Mouse (Mus musculus): Measurements from ENCODE around the gene Sdr42e1. TPM values are rescaled to one million over a fixed set of nuclear protein-coding genes. Genes with fewer than 3 reads are reported as not detected.

The Sdr42e1 gene
- polyA plus RNA-seq, 1 experiment from 2014 or later = 4.2 TPM

DNA sequence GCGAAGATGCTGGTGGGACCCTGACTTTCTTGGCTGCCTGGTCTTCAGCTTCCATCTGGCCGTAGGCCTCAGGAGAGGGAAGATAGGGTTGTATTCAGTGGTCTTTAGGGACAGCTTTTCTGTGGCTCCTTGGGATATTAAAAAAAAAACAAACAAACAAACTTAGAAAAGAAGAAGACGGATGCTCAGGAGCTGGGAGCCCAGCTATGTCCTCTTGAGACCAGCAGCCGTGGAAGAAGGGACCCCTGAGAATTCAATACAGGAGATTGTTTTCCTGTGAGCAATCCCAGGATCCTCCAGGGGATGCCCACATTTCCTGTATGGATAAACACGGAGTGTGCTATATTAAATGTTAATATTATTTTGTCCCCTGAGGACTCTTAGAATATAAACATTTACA is 1.7 kb upstream of the Sdr42e1 start:
- Histone ChIP-seq H3K4me1 (replicated peaks; ENCODE audit: control insufficient read depth, insufficient read depth, low read length) (no peaks in the 10 kb centered on the region), H3K4me3 (ENCODE audit: low read length) (no peak overlapping the region), H3K36me3 (ENCODE audit: control insufficient read depth, insufficient read depth, low read length) (no peaks in the 10 kb centered on the region), H3K9ac (ENCODE audit: low read length) (no peak overlapping the region), H3K27me3 (ENCODE audit: control insufficient read depth, insufficient read depth, low read depth, low read length) (peaks cover 4% of the 10 kb centered on the region; the same call in 1 of the 2 replicates), H3K27ac (ENCODE audit: low read length) (no peak overlapping the region), H3K4me2 (ENCODE audit: low read depth, low read length) (no peak overlapping the region), H3K9me3 (ENCODE audit: control insufficient read depth, low read length) (no peaks in the 10 kb centered on the region)
- WGBS = 72% methylated on average over 5 of the region's 5 CpGs
- no peak for ATAC-seq (ENCODE audit: low read depth)

GRCm38 (mm10) chr8:117672558-117672957 is 931 bp downstream of the Sdr42e1 start:
- 75% methylated on average over 3 of the region's 3 CpGs for WGBS
- peaks cover 4% of the 10 kb centered on the region; the same call in 1 of the 2 replicates for H3K27me3 ChIP-seq (ENCODE audit: control insufficient read depth, insufficient read depth, low read depth, low read length)
- no peak for ATAC-seq (ENCODE audit: low read depth)
- H3K4me3 ChIP-seq (ENCODE audit: low read length) = no peak overlapping the region
- H3K4me1 ChIP-seq (replicated peaks; ENCODE audit: control insufficient read depth, insufficient read depth, low read length) = no peaks in the 10 kb centered on the region
- no peak overlapping the region for H3K27ac ChIP-seq (ENCODE audit: low read length)
- H3K9ac ChIP-seq (ENCODE audit: low read length) = no peak overlapping the region
- H3K36me3 ChIP-seq (ENCODE audit: control insufficient read depth, insufficient read depth, low read length) = no peaks in the 10 kb centered on the region
- no peaks in the 10 kb centered on the region for H3K9me3 ChIP-seq (ENCODE audit: control insufficient read depth, low read length)
- no peak overlapping the region for H3K4me2 ChIP-seq (ENCODE audit: low read depth, low read length)

GRCm38 (mm10) chr8:117670461-117670860 is 3.0 kb downstream of the Sdr42e1 start:
- no peaks in the 10 kb centered on the region for H3K36me3 ChIP-seq (ENCODE audit: control insufficient read depth, insufficient read depth, low read length)
- peaks cover 4% of the 10 kb centered on the region; the same call in 1 of the 2 replicates for H3K27me3 ChIP-seq (ENCODE audit: control insufficient read depth, insufficient read depth, low read depth, low read length)
- H3K4me3 ChIP-seq (ENCODE audit: low read length) = no peak overlapping the region
- H3K27ac ChIP-seq (ENCODE audit: low read length) = no peak overlapping the region
- H3K4me1 ChIP-seq (replicated peaks; ENCODE audit: control insufficient read depth, insufficient read depth, low read length) = no peaks in the 10 kb centered on the region
- 19% methylated on average over 11 of the region's 11 CpGs for WGBS
- H3K4me2 ChIP-seq (ENCODE audit: low read depth, low read length) = no peak overlapping the region
- ATAC-seq (ENCODE audit: low read depth) = no peak
- H3K9ac ChIP-seq (ENCODE audit: low read length) = no peak overlapping the region
- no peaks in the 10 kb centered on the region for H3K9me3 ChIP-seq (ENCODE audit: control insufficient read depth, low read length)

DNA sequence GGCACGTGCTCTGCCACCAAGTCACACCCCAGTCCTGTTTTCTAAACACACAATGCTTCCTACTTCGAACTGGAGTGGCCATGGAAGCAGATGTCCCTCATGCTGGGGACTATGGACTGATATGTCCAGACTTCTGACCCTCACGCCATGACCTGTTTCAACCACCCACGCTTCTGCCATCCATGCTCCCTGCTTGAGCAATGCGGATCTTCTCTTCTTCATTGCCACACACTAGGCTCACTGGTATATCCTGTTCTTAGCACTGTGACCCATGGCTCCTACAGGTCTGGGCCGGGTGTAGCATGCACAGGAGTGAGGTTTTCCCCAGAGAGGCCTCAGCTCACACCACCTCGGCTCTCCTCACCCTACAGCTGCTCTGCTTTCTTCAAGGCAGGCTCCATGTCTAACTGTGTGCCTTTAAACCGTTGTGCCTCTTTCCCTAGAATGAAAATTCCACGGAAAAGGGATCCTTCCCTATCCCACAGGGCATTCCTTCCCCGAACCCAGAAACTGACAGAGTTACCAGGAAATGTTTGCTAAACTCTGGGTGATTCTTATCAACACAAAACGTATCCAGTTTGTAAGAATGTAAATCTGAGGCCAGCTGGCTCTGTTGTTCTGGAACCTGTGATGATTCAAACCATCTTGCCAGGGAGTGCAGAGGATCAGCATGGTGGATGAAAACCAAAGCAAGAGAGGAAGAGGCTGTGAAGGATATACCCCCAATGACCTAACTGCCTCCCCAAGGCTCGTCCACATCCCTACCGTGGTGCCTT is 6.0 kb downstream of the Sdr42e1 start:
- H3K27me3 ChIP-seq (ENCODE audit: control insufficient read depth, insufficient read depth, low read depth, low read length) = peaks cover 4% of the 10 kb centered on the region; the same call in 1 of the 2 replicates
- H3K4me1 ChIP-seq (replicated peaks; ENCODE audit: control insufficient read depth, insufficient read depth, low read length) = no peaks in the 10 kb centered on the region
- ATAC-seq (ENCODE audit: low read depth) = no peak
- 66% methylated on average over 13 of the region's 13 CpGs for WGBS
- H3K9ac ChIP-seq (ENCODE audit: low read length) = no peak overlapping the region
- no peak overlapping the region for H3K4me2 ChIP-seq (ENCODE audit: low read depth, low read length)
- no peak overlapping the region for H3K27ac ChIP-seq (ENCODE audit: low read length)
- no peaks in the 10 kb centered on the region for H3K36me3 ChIP-seq (ENCODE audit: control insufficient read depth, insufficient read depth, low read length)
- no peaks in the 10 kb centered on the region for H3K9me3 ChIP-seq (ENCODE audit: control insufficient read depth, low read length)
- H3K4me3 ChIP-seq (ENCODE audit: low read length) = no peak overlapping the region

DNA sequence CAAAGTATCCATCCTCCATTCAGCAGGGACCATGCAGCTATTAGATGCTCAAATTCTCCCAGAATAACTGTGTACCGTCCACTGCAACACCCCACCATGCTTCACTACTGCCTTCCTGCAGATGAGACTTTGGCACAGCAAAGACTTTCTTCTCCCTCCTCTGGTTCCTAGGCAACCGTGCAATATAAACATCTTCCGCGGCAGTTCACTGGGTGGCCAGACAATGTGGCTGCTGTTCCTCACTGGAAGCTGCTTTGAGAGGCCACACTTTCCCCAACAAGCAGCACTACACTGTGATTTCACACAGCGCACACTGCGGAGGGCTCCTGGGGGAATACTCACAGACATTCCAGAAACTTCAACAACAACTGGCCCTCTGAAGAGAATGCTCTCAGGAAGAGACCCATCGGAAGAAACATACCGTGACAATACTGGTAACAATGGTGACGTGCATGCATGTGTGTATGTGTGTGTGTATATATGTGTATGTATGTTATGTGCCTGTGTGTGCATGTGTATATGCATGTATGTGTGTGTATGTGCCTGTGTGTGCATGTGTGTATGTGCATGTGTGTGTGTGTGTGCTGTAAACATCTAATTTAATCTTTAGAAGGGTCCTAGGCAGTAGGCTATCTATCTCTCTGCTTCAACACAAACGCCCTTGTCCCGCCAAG is 13.0 kb downstream of the Sdr42e1 start:
- no peak overlapping the region for H3K4me3 ChIP-seq (ENCODE audit: low read length)
- H3K9me3 ChIP-seq (ENCODE audit: control insufficient read depth, low read length) = no peaks in the 10 kb centered on the region
- 13% methylated on average over 11 of the region's 11 CpGs for WGBS
- ATAC-seq (ENCODE audit: low read depth) = peak; percentile 84
- no peak overlapping the region for H3K4me2 ChIP-seq (ENCODE audit: low read depth, low read length)
- no peaks in the 10 kb centered on the region for H3K27me3 ChIP-seq (ENCODE audit: control insufficient read depth, insufficient read depth, low read depth, low read length)
- no peak overlapping the region for H3K27ac ChIP-seq (ENCODE audit: low read length)
- H3K4me1 ChIP-seq (replicated peaks; ENCODE audit: control insufficient read depth, insufficient read depth, low read length) = peaks cover 8% of the 10 kb centered on the region; the same call in 1 of the 2 replicates
- no peak overlapping the region for H3K9ac ChIP-seq (ENCODE audit: low read length)
- H3K36me3 ChIP-seq (ENCODE audit: control insufficient read depth, insufficient read depth, low read length) = no peaks in the 10 kb centered on the region

- H3K4me3 ChIP-seq (ENCODE audit: low read length) = no peak overlapping the region
- H3K4me2 ChIP-seq (ENCODE audit: low read depth, low read length) = no peak overlapping the region
- no peak overlapping the region for H3K9ac ChIP-seq (ENCODE audit: low read length)
- H3K27me3 ChIP-seq (ENCODE audit: control insufficient read depth, insufficient read depth, low read depth, low read length) = no peaks in the 10 kb centered on the region
- ATAC-seq (ENCODE audit: low read depth) = no peak
- H3K4me1 ChIP-seq (replicated peaks; ENCODE audit: control insufficient read depth, insufficient read depth, low read length) = peaks cover 8% of the 10 kb centered on the region; the same call in 1 of the 2 replicates
- no peak overlapping the region for H3K27ac ChIP-seq (ENCODE audit: low read length)
- H3K36me3 ChIP-seq (ENCODE audit: control insufficient read depth, insufficient read depth, low read length) = no peaks in the 10 kb centered on the region
- 65% methylated on average over 7 of the region's 7 CpGs for WGBS
- no peaks in the 10 kb centered on the region for H3K9me3 ChIP-seq (ENCODE audit: control insufficient read depth, low read length)
Measured at GRCm38 (mm10) chr8:117658990-117659389, 14.5 kb downstream of the Sdr42e1 start.

DNA sequence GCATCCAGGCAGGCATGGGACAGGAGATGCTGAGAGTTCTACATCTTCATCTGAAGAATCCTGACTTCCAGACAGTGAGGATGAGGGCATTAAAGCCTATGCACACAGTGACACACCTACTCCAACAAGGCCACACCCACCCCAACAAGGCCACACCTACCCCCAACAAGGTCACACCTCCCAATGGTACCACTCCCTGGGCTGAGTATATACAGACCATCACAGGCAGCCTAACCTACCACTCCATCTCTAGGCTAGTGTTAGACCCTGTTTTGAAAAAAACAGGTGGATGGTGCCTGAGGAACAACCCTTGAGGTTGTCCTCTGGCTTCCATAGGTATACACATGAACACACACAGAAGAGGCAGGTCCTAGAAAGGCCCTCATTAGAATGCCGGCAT is 21.2 kb downstream of the Sdr42e1 start:
- no peak overlapping the region for H3K4me2 ChIP-seq (ENCODE audit: low read depth, low read length)
- no peak for ATAC-seq (ENCODE audit: low read depth)

GRCm38 (mm10) chr8:117646440-117646839 is 27.0 kb downstream of the Sdr42e1 start:
- Histone ChIP-seq H3K4me1 (replicated peaks; ENCODE audit: control insufficient read depth, insufficient read depth, low read length) (no peaks in the 10 kb centered on the region), H3K36me3 (ENCODE audit: control insufficient read depth, insufficient read depth, low read length) (no peaks in the 10 kb centered on the region), H3K9ac (ENCODE audit: low read length) (no peak overlapping the region), H3K4me3 (ENCODE audit: low read length) (no peak overlapping the region), H3K27ac (ENCODE audit: low read length) (no peak overlapping the region), H3K27me3 (ENCODE audit: control insufficient read depth, insufficient read depth, low read depth, low read length) (no peaks in the 10 kb centered on the region), H3K9me3 (ENCODE audit: control insufficient read depth, low read length) (peaks cover 3% of the 10 kb centered on the region; the same call in 1 of the 2 replicates), H3K4me2 (ENCODE audit: low read depth, low read length) (no peak overlapping the region)
- ATAC-seq (ENCODE audit: low read depth) = no peak
- 54% methylated on average over 5 of the region's 5 CpGs for WGBS

More for the DNA sequence above, 21.2 kb downstream of the Sdr42e1 start:
- 97% methylated on average over 1 of the region's 1 CpGs for WGBS
- Histone ChIP-seq H3K9me3 (ENCODE audit: control insufficient read depth, low read length) (peaks cover 3% of the 10 kb centered on the region; the same call in 1 of the 2 replicates), H3K9ac (ENCODE audit: low read length) (no peak overlapping the region), H3K27me3 (ENCODE audit: control insufficient read depth, insufficient read depth, low read depth, low read length) (no peaks in the 10 kb centered on the region), H3K27ac (ENCODE audit: low read length) (no peak overlapping the region), H3K4me3 (ENCODE audit: low read length) (no peak overlapping the region), H3K36me3 (ENCODE audit: control insufficient read depth, insufficient read depth, low read length) (no peaks in the 10 kb centered on the region), H3K4me1 (replicated peaks; ENCODE audit: control insufficient read depth, insufficient read depth, low read length) (no peaks in the 10 kb centered on the region)

- Histone ChIP-seq H3K9ac (ENCODE audit: low read length) (no peak overlapping the region), H3K4me2 (ENCODE audit: low read depth, low read length) (no peak overlapping the region), H3K9me3 (ENCODE audit: control insufficient read depth, low read length) (peaks cover 3% of the 10 kb centered on the region; the same call in 1 of the 2 replicates), H3K4me3 (ENCODE audit: low read length) (no peak overlapping the region), H3K27me3 (ENCODE audit: control insufficient read depth, insufficient read depth, low read depth, low read length) (no peaks in the 10 kb centered on the region), H3K4me1 (replicated peaks; ENCODE audit: control insufficient read depth, insufficient read depth, low read length) (no peaks in the 10 kb centered on the region), H3K27ac (ENCODE audit: low read length) (no peak overlapping the region), H3K36me3 (ENCODE audit: control insufficient read depth, insufficient read depth, low read length) (no peaks in the 10 kb centered on the region)
- 48% methylated on average over 2 of the region's 2 CpGs for WGBS
- ATAC-seq (ENCODE audit: low read depth) = no peak
Measured at GRCm38 (mm10) chr8:117646020-117646419, 27.5 kb downstream of the Sdr42e1 start.
